1 mouse cellular context compared by ENCODE assay signal in the genomic region with DNA sequence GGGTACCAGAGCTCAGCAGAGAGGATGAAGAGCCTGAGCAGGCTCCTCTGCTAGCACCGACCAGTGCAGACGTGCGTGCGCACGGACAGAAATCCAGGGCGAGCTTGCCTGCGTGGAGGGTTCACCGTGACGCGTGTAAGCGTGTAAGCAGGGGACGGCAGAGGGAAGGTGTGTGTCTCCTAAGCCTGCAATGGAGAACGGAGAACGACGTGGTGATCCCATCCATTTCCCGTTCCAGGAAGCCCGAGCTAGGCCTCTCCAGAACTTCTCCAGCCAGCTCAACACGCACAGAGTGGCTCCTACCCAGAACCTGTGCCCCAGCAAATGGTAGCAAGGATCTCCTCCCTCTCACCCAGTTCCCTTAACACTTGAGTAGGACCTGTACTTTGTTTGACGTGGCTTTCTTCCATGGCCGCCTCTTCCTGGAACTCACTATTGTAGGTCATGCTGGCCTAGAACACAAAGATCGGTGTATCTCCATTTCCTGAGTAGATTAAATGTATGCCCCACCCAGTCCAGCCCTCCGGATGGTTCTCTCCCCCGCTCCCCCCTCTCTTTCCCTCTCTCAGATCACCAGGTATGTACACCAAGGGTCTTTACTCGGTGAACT.
A peak's percentile ranks its signal among the peaks of the same experiment; 100 is the strongest.
TF ChIP-seq lines count a peak whose summit lies in the region.

No protein-coding gene starts in this region.

TF ChIP-seq in MEL, 35 proteins besides CTCF, POLR2A, EP300 and RAD21:
- no peak for TF ChIP-seq UBTF (IDR thresholded peaks at IDR 0.05; ENCODE audit: borderline replicate concordance, insufficient read depth, low read depth, low read length)
- no peak for TF ChIP-seq KAT2A (conservative IDR thresholded peaks at IDR 0.05; ENCODE audit: low read depth, low read length)
- no peak for TF ChIP-seq ELF1 (IDR thresholded peaks at IDR 0.05; ENCODE audit: low read depth, low read length)
- TF ChIP-seq MAX (IDR thresholded peaks at IDR 0.05; ENCODE audit: low read length): no peak
- TF ChIP-seq MAZ (IDR thresholded peaks at IDR 0.05; ENCODE audit: low read depth, low read length): no peak
- TF ChIP-seq TBP (IDR thresholded peaks at IDR 0.05; ENCODE audit: low read depth, low read length): no peak
- TF ChIP-seq ETS1 (IDR thresholded peaks at IDR 0.05; ENCODE audit: low read depth, low read length): 0 out of 2 replicates have a peak, but pooled peaks have one; percentile 13
- TF ChIP-seq CHD2 (IDR thresholded peaks at IDR 0.05; ENCODE audit: low read length): no peak
- no peak for TF ChIP-seq MYC (IDR thresholded peaks at IDR 0.05; ENCODE audit: low read depth, low read length)
- no peak for TF ChIP-seq SMC3 (IDR thresholded peaks at IDR 0.05; ENCODE audit: low read depth, low read length)
- TF ChIP-seq TCF12 (IDR thresholded peaks at IDR 0.05; ENCODE audit: low read depth, low read length): no peak
- no peak for TF ChIP-seq ZNF384 (IDR thresholded peaks at IDR 0.05; ENCODE audit: low read depth, low read length)
- 0 out of 2 replicates have a peak, but pooled peaks have one; percentile 8 for TF ChIP-seq GATA1 (IDR thresholded peaks at IDR 0.05; ENCODE audit: low read depth, low read length)
- TF ChIP-seq USF1 (IDR thresholded peaks at IDR 0.05; ENCODE audit: low read depth, low read length): no peak
TF ChIP-seq in MEL: peak in this region for 2.
